In genomic region chr2:50295562-50295961, GRCm38 (mm10) we compare ENCODE assay signal across 8 mouse cellular contexts. TPM values are rescaled to one million over a fixed set of nuclear protein-coding genes. Genes with fewer than 3 reads are reported as not detected.
DNase-seq lines count a peak whose midpoint lies in the region; ATAC-seq and TF ChIP-seq lines count a peak whose summit lies in the region.

No protein-coding gene starts in this region.

- DNase-seq in left cerebral cortex, adult 2 months (ENCODE audit: extremely low spot score in 1 of 2, low spot score in 2 of 2): no peak
- DNase-seq in left cerebral cortex, postnatal 14 days (ENCODE audit: low spot score in 2 of 2): no peak
- DNase-seq in hindbrain, postnatal 0 days (ENCODE audit: low spot score): no peak
- peak; percentile 31 for DNase-seq in naive thymus-derived CD4-positive, alpha-beta T cell, adult 2 months (ENCODE audit: low read depth)
- DNase-seq in adrenal gland, postnatal 25 days: no peak
- no peak for DNase-seq in spleen, postnatal 4 days (ENCODE audit: low spot score in 2 of 2)
- no peak for DNase-seq in cerebellum, adult 11 months

- ATAC-seq in hindbrain, postnatal 0 days: no peak

- H3K4me1 ChIP-seq in brown adipose tissue, adult 24 weeks (ENCODE audit: control insufficient read depth, insufficient read depth, insufficient read length, low read length): peaks cover 8% of the 10 kb centered on the region
- peaks cover 12% of the 10 kb centered on the region for H3K4me1 ChIP-seq in hindbrain, postnatal 0 days (ENCODE audit: insufficient read depth, low read length)

- no peak for TF ChIP-seq CTCF in left cerebral cortex, adult 2 months (IDR thresholded peaks at IDR 0.05)
- TF ChIP-seq CTCF in hindbrain, postnatal 0 days (IDR thresholded peaks at IDR 0.05; ENCODE audit: low read depth): no peak

- intact Hi-C loops in left cerebral cortex, adult 2 months (cut with DNase I): no loop called here
- intact Hi-C loops in left cerebral cortex, postnatal 14 days (cut with DNase I): no loop called here

- 34% methylated on average over 5 of the region's 5 CpGs for WGBS in hindbrain, postnatal 0 days

- H3K9ac ChIP-seq in hindbrain, postnatal 0 days (replicated peaks; ENCODE audit: low read length): peak overlapping the region; percentile 79

- H3K27me3 ChIP-seq in hindbrain, postnatal 0 days (ENCODE audit: insufficient read depth, low read length): no peaks in the 10 kb centered on the region

- peaks cover 7% of the 10 kb centered on the region; the same call in 1 of the 2 replicates for H3K36me3 ChIP-seq in hindbrain, postnatal 0 days (ENCODE audit: insufficient read depth, low read length)

- no peaks in the 10 kb centered on the region for H3K9me3 ChIP-seq in hindbrain, postnatal 0 days (ENCODE audit: low read length)

- H3K4me3 ChIP-seq in left cerebral cortex, adult 2 months: peak overlapping the region; percentile 73
- H3K4me3 ChIP-seq in brown adipose tissue, adult 24 weeks (ENCODE audit: insufficient read depth, low read depth, low read length): peak overlapping the region; percentile 97
- H3K4me3 ChIP-seq in hindbrain, postnatal 0 days (ENCODE audit: low read length): peak overlapping the region; percentile 61

- H3K4me2 ChIP-seq in hindbrain, postnatal 0 days (ENCODE audit: low read depth, low read length): peak overlapping the region; percentile 59

- H3K27ac ChIP-seq in left cerebral cortex, adult 2 months: no peak overlapping the region
- no peak overlapping the region for H3K27ac ChIP-seq in brown adipose tissue, adult 24 weeks (replicated peaks; ENCODE audit: low read depth, low read length)
- H3K27ac ChIP-seq in hindbrain, postnatal 0 days: no peak overlapping the region

RNA-seq across cellular contexts. Expression of gene Mmadhc, which starts 1.0 kb away (rescaled TPM):
- 10 to 100 TPM; 48.1 to 57.1 TPM for total RNA-seq in left cerebral cortex, adult 2 months (2021)
- total RNA-seq in left cerebral cortex, postnatal 14 days (2021): 10 to 100 TPM; 46.8 to 51.8 TPM
- 129 and 131 TPM in 2 replicates for polyA plus RNA-seq in brown adipose tissue, adult 24 weeks (2012; ENCODE audit: insufficient read depth, insufficient read length, missing spikeins)
- 65.5 and 71.0 TPM in 2 replicates for total RNA-seq in hindbrain, postnatal 0 days (2014; rRNA removed)
- polyA plus RNA-seq in hindbrain, postnatal 0 days (2015; fragmentation: Nextera tagmentation; extraction: Ambion mirVana): 132 and 139 TPM in 2 replicates
- 105 and 106 TPM in 2 replicates for total RNA-seq in adrenal gland, postnatal 25 days (2021)
